Mouse (Mus musculus) cerebellum, adult 8-10 months (tissue): ENCODE results near the gene Nr2e1.

ENCODE experiments used
- DNase-seq: peaks from one replicate; pipeline ENCODE4 v3.0.0; 2022

The Nr2e1 gene

GRCm38 (mm10) chr10:42545707-42546503 is 37.5 kb downstream of the Nr2e1 start:
- no peak for DNase-seq

DNA sequence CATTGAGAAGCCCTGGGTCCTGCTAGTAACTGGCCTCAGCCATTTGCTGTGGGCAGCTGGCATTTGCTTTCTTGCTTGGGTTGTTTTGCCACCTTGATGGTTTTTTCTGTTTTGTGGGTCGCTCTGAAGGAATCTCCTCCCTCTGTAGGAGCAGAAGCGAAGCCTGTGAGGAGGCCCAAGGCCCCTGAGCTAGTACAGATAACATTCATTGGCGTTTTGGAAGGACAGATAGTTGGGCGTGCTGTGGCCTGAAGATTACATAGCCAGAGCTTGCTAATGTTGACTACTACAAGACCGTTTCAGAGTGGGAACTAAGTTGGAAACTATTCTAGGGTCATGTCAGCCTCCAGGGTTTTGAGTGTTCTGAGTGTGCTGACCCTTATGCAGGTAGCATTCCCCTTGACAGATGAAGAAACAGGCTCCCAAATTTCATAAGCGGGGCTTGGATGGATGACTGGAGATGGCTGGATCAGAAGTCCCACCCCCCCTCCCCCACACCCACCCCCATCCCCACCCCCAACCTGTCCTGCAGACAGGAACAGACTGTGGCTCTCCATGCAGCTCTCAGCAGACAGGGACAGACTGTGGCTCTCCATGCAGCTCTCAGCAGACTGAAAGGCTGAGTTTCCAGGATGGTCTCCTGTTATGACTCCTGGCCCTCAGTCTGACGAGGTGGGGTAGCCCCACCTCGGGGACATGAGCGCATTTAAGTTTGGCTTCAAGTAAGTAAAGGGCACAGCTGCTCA is 45.7 kb downstream of the Nr2e1 start:
- DNase-seq: no peak

- no peak for DNase-seq
Observed at GRCm38 (mm10) chr10:42533836-42534453, 49.5 kb downstream of the Nr2e1 start.

- DNase-seq: no peak
Observed at GRCm38 (mm10) chr10:42525682-42526081, 57.8 kb downstream of the Nr2e1 start.

- no peak for DNase-seq
Observed at GRCm38 (mm10) chr10:42523556-42524162, 59.8 kb downstream of the Nr2e1 start.

DNA sequence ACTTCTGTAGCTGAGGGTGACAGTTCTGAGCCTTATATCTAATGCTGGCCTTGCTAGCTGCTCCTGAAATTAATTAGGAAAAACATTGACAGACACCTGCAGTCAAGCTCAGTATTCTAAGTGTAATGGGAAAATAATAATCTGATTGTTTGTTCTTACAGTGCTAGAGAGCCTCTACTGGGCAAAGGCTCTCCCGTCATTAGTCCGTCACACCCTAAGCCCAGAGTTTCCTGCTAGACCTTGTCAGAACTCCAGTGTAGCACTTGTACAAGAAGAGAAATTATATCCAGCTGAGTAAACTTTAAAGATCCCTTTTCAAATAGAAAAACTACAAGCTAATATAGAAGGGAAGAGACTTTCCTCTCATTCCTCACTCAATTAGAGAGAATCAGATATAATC is 60.5 kb downstream of the Nr2e1 start:
- no peak for DNase-seq

DNA sequence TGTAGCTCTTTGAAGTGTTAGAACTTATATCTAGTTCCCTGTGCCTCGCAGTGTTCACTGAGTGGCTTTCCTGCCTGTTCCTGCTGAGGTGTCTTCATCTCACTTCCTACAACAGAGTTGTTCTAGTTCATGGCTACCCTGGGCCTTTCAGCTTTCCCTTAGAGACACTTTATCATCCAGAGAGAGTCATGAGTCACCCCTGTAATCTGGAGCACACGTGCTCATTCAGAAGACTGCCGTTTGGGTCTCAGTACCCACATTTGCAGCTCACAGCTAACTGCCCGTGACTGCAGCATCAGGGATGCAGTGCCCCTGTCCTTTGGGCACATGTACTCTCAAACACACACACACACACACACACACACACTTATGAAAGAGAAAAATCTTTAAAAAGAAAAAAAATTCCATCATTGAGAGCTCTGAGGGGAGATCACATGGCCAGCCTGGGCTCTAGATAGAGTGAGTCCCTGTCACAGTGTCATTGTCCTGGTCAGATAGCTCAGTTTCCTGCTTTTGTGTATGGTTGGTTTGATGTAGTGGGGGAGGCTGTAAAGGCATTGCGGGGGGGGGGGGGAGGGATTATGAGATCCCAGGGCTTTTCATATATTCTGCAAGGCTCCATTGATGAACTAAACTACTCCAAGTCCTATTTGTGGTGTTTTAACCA is 62.0 kb downstream of the Nr2e1 start:
- no peak for DNase-seq

- no peak for DNase-seq
Observed at GRCm38 (mm10) chr10:42518363-42518762, 65.1 kb downstream of the Nr2e1 start.

DNA sequence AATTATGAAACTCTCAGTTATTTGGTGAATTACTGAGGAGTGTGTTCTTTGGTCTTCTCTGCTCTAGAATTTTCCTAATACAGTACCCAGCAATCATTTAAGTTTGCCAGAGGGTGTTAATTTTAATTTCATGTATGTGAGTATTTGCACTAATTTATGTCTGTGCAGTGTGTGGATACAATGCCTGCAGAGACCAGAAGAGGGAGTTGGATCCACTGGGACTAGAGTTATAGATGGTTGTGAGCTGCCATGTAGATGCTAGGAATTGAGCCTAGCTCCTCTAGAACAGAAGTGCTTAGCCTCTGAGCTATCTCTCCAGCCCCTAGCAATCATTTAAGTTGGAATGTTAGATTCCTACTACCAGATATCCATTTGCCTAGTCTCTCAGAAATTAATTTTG is 69.3 kb downstream of the Nr2e1 start:
- DNase-seq: no peak
